Mouse (Mus musculus) testis, adult 10 weeks (tissue): ENCODE measurements around the gene Nek8. TPM values are rescaled to one million over a fixed set of nuclear protein-coding genes. Genes with fewer than 3 reads are reported as not detected.

Experiments used
- polyA plus RNA-seq: library from polyadenylated mRNA; stranded (reverse); fragments of 350-450 nt; fragmentation: Illumina TruSeq; extraction: RNeasy Lipid Tissue Mini Kit (QIAGEN cat#74804); gene quantifications from one replicate; pipeline ENCODE4 v1.2.3, GENCODE M21; 2014; ENCODE audit warnings: low read depth, low replicate concordance

The Nek8 gene
- 5.8 TPM for polyA plus RNA-seq

DNA sequence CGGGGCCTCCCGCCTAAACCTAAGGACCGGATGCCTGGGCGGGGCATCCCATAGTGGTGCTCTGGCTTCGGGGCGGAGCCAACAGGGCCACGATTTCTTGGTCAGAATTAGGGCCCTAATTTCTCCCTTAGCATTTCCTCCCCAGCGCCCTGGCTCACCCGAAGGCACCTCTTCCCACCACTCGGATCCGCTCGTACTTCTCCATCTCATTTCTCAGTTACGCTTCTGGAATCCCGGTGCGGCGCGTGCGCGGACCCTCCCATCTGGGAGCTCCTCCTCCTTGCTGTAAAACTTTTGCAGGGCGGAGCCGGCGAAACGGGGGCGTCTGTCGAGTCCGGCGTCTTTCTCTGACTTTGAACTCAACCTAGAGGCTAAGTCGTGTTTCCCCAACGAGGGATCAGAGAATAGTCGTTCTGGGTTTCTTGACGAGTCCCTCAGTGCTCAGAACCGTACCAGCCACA, at the start of gene Nek8, which contains the start of gene Tlcd1:
TSS of gene Nek8 (minus strand) at position 274 of the 461 bp plus-strand sequence.
TSS of gene Tlcd1 (plus strand) at position 310 of the 461 bp plus-strand sequence.

GRCm38 (mm10) chr11:78193113-78193512, 16.6 kb upstream of the Nek8 start, which contains the start of gene Proca1:
Gene Proca1, plus strand, starts transcription at chr11:78193392.

GRCm38 (mm10) chr11:78188331-78189233, 12.1 kb upstream of the Nek8 start, which contains the start of gene Rab34:
Gene Rab34, plus strand, starts transcription at chr11:78188430.

DNA sequence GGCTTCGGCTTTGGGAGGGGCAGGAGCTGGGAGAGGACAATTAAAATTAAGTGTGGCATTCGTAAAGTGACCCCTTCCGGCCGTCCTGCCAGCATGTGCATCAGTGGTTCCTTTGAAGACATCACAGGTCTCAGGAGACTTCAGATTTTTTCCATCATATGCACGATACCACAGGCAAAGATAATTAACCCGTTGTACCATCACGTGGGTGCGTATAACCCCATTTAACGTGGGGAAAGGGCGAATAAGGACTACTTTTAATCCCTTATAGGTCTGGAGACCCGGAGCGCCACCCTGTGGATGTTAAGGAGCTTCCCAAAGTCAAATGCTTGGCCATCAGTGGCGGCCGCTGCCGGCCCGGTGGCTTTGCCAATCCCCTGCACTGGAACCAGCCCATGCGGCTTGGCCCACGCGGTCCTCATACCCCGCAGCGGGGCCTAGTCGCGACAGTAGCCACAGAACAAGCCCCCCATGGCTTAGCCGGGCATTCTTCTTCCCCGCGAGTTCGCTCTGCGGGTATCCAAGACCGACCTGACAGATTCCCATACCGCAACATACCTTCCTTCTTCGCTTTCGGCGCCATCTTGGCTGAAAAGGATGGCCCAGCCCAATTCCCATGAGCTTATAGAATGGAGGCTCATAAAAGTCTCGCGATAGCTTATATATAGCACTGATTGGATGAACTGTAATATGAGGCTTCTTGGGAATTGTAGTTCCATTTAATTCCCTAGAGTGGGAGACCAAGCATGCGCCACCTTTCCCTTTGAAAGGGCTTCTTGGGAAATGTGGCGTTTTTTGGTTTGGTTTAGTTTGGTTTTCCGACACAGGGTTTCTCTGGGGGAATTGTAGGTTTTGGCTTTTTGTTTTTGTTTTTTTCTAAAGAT, 6.7 kb upstream of the Nek8 start, which contains the start of gene Rpl23a:
TSS of gene Rpl23a (minus strand) at position 624 of the 884 bp plus-strand sequence.

DNA sequence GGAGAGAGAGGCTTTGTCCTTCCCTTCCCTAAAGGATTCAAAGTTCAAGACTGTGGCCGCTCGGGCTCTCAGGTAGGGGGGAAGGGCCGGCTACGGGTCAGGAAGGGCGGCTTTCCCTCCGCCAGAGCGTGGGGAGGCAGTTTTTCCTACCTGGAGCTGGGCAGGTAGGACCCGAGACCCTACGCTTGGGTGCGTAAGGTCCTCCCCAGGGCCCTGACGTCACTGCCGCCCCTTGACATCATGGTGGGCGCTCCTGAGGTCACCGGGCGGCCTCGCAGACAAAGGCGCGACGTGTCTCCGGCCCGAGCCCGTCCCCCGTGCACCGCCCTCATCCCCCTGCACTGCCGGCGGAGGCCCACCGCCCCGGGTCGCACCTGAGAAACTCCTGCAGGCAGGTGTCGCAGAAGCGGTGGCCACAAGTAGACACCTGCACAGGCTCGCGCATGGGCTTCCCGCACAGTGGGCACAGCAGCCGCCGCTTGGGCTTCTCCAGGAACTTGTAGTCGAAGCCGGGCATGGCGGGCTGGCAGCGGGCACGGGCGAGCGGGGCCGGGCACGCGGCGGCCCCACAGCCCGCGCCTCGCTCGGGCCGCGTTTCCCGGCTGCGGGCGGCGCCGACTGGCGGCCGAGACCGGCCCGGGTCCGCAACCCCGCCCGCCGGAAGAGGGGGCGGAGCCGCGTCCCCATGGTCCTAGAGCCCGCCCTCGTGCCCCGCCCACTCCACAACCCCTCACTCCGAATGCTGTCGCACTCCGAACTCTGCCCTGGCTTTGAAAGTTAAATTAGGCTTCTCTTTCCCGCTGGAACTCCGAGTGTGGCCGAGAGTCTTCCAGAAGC, 11.3 kb downstream of the Nek8 start, which contains the start of gene Traf4:
TSS of gene Traf4 (minus strand) at position 666 of the 837 bp plus-strand sequence.

Other genes starting within 250 kb of the Nek8 start
- gene Sez6, start 245.9 kb downstream of the Nek8 start, polyA plus RNA-seq, result 0.08 TPM
- gene Phf12, start 193.9 kb downstream of the Nek8 start, polyA plus RNA-seq, result 10.3 TPM
- 3.7 TPM for gene Dhrs13, start 144.4 kb downstream of the Nek8 start, polyA plus RNA-seq
- gene Flot2, start 138.7 kb downstream of the Nek8 start, polyA plus RNA-seq, result 3.7 TPM
- 4.5 TPM for gene Eral1, start 96.3 kb downstream of the Nek8 start, polyA plus RNA-seq
- gene Fam222b, start 82.0 kb downstream of the Nek8 start, polyA plus RNA-seq, result 4.6 TPM
- gene Traf4, start 11.1 kb downstream of the Nek8 start, polyA plus RNA-seq, result 0.08 TPM
- 44.7 TPM for gene Tlcd1, start within 50 bp of the Nek8 start, polyA plus RNA-seq
- gene Rpl23a, start 6.9 kb upstream of the Nek8 start, polyA plus RNA-seq, result 243 TPM
- 2.0 TPM for gene Rab34, start 11.8 kb upstream of the Nek8 start, polyA plus RNA-seq
- 338 TPM for gene Proca1, start 16.7 kb upstream of the Nek8 start, polyA plus RNA-seq
- gene Sdf2, start 69.1 kb upstream of the Nek8 start, polyA plus RNA-seq, result 11.0 TPM
- gene Supt6, start 69.3 kb upstream of the Nek8 start, polyA plus RNA-seq, result 19.5 TPM
- 126 TPM for gene 2610507B11Rik, start 85.1 kb upstream of the Nek8 start, polyA plus RNA-seq
- 0.46 TPM for gene BC030499, start 114.2 kb upstream of the Nek8 start, polyA plus RNA-seq
- gene Spag5, start 124.9 kb upstream of the Nek8 start, polyA plus RNA-seq, result 48.0 TPM
- 4.2 TPM for gene Aldoc, start 146.3 kb upstream of the Nek8 start, polyA plus RNA-seq
- gene Pigs, start 151.7 kb upstream of the Nek8 start, polyA plus RNA-seq, result 3.7 TPM
- 9.2 TPM for gene Unc119, start 166.8 kb upstream of the Nek8 start, polyA plus RNA-seq
- gene Foxn1, start 209.9 kb upstream of the Nek8 start, polyA plus RNA-seq, result not detected
- 0.41 TPM for gene Slc13a2, start 245.5 kb upstream of the Nek8 start, polyA plus RNA-seq